Mouse (Mus musculus): Measurements from ENCODE around the gene 1810037I17Rik.

1810037I17Rik gene

GRCm38 (mm10) chr3:122924009-122924914 lies at the start of gene 1810037I17Rik:
Gene 1810037I17Rik, plus strand, starts transcription at chr3:122924203.
- peak; percentile 54 for DNase-seq (ENCODE audit: extremely low read depth, low read depth, low spot score)

DNA sequence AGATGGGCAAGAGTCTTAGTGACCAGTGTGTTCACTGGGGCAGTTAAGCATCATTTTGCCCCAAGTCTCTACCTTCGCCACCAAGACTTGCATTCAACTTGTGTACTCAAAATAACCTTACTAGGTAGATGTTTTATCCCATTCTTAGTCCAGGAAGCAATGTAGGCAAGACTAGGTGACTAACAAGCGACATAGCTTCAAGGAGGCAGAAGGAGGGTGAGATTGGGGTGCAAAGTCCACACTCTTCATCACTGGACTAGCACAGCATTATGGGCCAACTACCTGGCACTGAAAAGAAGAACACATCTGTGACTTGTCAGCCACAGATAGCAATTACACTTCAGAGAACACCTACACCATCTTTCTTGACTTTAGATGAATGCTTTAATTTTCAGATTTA lies 47.1 kb upstream of the 1810037I17Rik start:
- no peak for DNase-seq (ENCODE audit: extremely low read depth, low read depth, low spot score)

DNA sequence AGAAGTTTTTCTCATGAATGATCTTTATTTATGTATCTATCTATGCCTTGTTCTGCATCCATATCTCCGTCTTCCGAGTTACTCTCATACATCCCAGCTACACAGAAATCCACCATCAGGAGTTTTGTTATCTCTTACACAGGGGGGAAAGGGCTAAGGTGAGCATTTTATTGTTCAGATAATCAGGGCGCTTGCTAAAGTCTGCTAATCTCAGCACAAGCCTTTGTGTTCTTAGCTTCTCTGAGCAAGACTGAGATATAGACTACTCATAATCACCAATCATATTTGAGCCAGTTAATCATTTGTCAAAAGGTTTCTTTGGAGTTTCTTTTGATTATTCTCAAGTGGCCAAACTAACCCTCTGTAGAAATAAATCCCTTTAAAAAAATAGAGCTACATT lies 46.5 kb upstream of the 1810037I17Rik start:
- no peak for DNase-seq (ENCODE audit: extremely low read depth, low read depth, low spot score)

DNA sequence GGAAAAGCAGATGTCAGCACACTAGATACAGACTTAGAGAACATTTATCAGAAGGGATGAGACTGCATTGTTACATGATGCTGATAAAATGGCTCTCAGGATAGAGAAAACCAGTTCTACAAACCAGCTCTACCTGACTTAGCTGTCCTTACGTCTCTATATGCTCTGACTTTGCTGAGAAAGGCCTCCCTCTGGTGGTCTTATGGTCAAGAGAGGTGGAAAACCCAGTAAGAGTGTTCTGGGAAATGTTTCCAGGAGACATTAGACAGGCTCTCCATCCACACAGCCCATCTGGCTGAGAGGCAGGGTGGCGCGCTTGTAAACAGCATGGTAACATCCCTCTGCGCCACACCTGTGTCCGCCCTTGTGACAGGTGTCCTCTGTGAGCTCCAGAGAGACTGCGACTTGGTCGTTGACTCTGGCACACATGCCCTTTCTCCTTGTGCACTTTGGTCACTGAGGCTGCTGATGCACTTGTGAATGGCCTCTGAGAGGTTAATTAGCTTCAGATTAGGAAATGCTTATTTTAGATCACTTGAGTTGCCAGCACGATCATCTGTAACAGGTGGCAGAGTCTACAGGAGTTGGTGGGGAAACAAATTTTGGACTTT lies 45.2 kb upstream of the 1810037I17Rik start:
- no peak for DNase-seq (ENCODE audit: extremely low read depth, low read depth, low spot score)

GRCm38 (mm10) chr3:122887505-122888301 lies 36.3 kb upstream of the 1810037I17Rik start:
- no peak for DNase-seq (ENCODE audit: extremely low read depth, low read depth, low spot score)

DNA sequence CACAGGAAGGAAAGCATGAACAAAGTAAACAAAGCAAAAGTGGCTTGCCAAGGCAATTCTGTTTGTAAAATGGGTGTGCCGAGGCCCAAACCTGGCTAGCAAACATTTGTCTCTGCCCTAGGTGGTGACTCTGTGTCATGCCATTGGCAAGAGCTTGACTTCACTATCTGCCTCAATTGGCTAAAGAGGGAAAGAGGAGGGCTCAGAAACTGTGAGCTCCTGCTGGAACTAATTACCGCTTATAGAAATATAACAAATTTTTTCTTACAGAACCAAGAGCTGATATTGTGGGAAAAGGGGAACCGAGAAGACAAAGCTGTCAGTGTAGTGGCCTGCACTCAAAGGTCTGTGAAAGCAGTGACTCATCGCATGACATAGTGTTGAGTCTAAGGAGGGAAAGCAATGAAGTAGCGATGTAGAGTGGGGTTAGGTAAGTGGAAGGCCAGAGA lies 35.6 kb upstream of the 1810037I17Rik start:
- no peak for DNase-seq (ENCODE audit: extremely low read depth, low read depth, low spot score)

GRCm38 (mm10) chr3:122894772-122895171 lies 29.2 kb upstream of the 1810037I17Rik start, which contains the start of gene Fabp2:
Gene Fabp2, plus strand, starts transcription at chr3:122895072.
- DNase-seq (ENCODE audit: extremely low read depth, low read depth, low spot score) = no peak

DNA sequence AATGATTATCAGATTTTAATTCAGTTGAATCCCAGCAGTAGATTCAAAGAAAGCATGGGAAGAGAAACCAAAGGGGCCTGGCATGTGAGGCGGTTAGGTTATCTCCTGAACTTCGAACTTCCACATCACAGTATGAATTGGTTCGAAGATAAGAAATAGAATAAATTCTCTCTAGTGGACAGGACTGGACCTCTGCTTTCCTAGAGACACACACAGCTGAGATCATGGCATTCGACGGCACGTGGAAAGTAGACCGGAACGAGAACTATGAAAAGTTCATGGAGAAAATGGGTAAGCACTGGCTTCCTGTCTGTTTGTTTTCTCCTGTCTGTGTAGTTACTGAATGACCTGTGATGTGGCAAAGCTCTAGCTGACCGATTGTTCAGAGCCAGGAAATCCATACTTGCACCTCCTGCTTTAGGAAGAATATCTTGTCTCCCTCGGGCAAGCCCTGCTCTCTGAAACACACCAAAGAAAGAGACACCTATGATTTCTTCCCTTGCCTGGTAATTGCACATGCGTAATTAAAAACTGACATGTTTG lies 28.7 kb upstream of the 1810037I17Rik start:
- DNase-seq (ENCODE audit: extremely low read depth, low read depth, low spot score) = no peak

DNA sequence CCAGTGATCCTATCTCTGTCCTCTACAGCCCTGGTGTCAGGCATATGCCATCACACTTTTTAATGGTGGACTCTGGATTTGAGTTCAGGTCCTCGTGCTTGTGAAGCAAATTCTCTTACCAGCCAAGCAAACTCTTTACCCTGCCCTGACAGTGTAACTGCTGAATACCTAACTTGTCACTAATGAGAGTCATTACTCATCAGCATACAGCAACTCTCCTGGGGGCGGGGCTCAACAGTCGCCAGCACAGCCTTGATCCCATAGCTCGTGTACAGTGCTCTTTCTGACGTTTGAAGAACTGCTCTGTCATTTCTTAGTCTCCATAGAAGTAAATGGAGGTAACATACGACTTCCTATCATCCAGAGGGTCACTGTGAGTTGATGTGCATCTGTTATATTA lies 25.7 kb upstream of the 1810037I17Rik start:
- no peak for DNase-seq (ENCODE audit: extremely low read depth, low read depth, low spot score)

- DNase-seq (ENCODE audit: extremely low read depth, low read depth, low spot score) = no peak
Observed at GRCm38 (mm10) chr3:122903746-122904433, 20.1 kb upstream of the 1810037I17Rik start.

GRCm38 (mm10) chr3:122907841-122908240 lies 16.2 kb upstream of the 1810037I17Rik start:
- DNase-seq (ENCODE audit: extremely low read depth, low read depth, low spot score) = no peak

DNA sequence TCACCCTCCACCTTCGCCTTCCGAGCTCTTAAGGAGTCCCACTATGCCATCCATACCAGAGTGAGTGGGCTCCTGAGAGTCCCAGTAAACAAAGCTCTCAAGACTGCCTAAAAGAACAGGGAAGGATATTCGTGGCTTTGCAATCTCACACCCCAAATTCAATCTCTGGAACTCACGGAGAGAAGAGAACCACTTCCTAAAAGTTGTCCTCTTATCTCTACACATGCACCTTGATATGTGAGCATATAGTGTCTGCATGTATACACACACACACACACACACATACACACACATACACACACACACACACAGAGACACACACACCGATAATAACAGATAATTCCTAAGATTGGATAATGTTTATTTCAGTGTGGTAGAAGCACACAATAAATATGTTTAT lies 8.5 kb upstream of the 1810037I17Rik start:
- no peak for DNase-seq (ENCODE audit: extremely low read depth, low read depth, low spot score)

GRCm38 (mm10) chr3:122916191-122916680 lies 7.8 kb upstream of the 1810037I17Rik start:
- DNase-seq (ENCODE audit: extremely low read depth, low read depth, low spot score) = peak; percentile 93

GRCm38 (mm10) chr3:122918672-122919071 lies 5.3 kb upstream of the 1810037I17Rik start:
- DNase-seq (ENCODE audit: extremely low read depth, low read depth, low spot score) = no peak

DNA sequence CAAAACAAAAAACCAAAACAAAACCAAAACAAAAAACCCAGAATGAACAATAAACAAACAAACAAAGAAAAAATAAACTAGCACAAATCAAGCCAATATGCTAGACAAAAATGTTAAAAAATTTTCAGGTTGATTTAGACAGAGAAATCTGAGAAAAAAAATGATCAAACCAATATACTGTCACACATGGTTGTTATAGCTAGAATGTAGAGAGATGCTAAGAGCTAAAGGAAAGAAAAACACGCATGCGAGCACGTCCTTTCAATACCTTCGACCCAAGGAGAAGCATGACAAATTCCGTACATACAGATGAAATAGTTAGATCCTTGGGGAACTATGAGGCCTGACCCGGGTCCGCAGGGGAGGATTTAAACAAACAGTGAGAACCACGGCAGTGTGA lies 4.7 kb upstream of the 1810037I17Rik start, which contains the start of gene Gm10959:
TSS of gene Gm10959 (minus strand) at position 101 of the 400 bp plus-strand sequence.
- no peak for DNase-seq (ENCODE audit: extremely low read depth, low read depth, low spot score)

GRCm38 (mm10) chr3:122920572-122921435 lies 3.2 kb upstream of the 1810037I17Rik start:
- no peak for DNase-seq (ENCODE audit: extremely low read depth, low read depth, low spot score)

GRCm38 (mm10) chr3:122921676-122922527 lies 2.1 kb upstream of the 1810037I17Rik start:
- peak; percentile 75 for DNase-seq (ENCODE audit: extremely low read depth, low read depth, low spot score)

DNA sequence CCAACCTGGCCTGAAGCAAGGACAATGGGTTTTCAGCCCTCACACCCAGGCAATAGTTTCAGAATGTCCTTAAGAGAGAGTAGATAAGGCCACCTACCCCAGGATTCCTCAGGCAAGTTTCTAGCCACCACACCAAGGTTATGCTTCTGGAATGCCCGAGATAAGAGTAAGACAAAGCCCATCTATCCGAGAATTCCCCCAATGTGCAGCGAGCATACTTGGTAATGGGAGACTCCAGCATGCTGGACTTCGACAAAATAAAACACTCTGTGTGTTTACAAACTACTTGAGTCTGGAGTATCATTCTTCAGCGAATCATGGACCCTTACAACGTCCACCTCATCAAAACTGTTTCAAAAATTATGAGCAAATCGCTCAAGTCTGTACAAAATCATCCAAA lies 856 bp upstream of the 1810037I17Rik start:
- DNase-seq (ENCODE audit: extremely low read depth, low read depth, low spot score) = no peak

Measured in fat pad, adult 2 months (tissue).